Mouse (Mus musculus) small intestine, adult 2 months (tissue): ENCODE data around the gene Cc2d1a. TPM values are rescaled to one million over a fixed set of nuclear protein-coding genes. Genes with fewer than 3 reads are reported as not detected.

Source experiments
- H3K27ac ChIP-seq: fragments of 200-500 bp; 2 replicates; pipeline ENCODE4 v1.5.1; 2012; ENCODE audit warnings: low read depth, low read length, control low read depth, inconsistent platforms; ENCODE audit not compliant: insufficient read depth
- H3K27me3 ChIP-seq: fragments of 200-500 bp; 2 replicates; pipeline ENCODE4 v1.6.1; 2012; ENCODE audit warnings: mild to moderate bottlenecking, moderate library complexity, low read length, inconsistent platforms; ENCODE audit not compliant: control insufficient read depth, insufficient read depth
- H3K36me3 ChIP-seq: fragments of 200-500 bp; 2 replicates; pipeline ENCODE4 v1.6.1; 2012; ENCODE audit warnings: mild to moderate bottlenecking, low read length, control low read depth, inconsistent platforms; ENCODE audit not compliant: control insufficient read depth, insufficient read depth
- H3K4me1 ChIP-seq: fragments of 200-500 bp; 2 replicates; pipeline ENCODE4 v1.6.1; 2012; ENCODE audit warnings: low read length, inconsistent platforms, mixed read lengths; ENCODE audit not compliant: control insufficient read depth, insufficient read depth, insufficient read length
- H3K4me3 ChIP-seq: fragments of 200-500 bp; 2 replicates; pipeline ENCODE4 v1.5.1; 2012; ENCODE audit warnings: low read depth, mild to moderate bottlenecking, control low read depth, inconsistent platforms, low read length, moderate library complexity
- CTCF ChIP-seq: fragments of 200-500 bp; IDR thresholded peaks from 2 replicates; pipeline ENCODE4 v1.5.1; 2012; ENCODE audit warnings: low read depth, mild to moderate bottlenecking, control low read depth, inconsistent platforms, low read length, moderate library complexity, mixed read lengths; ENCODE audit not compliant: insufficient replicate concordance, insufficient read length; ENCODE audit errors: extremely low read depth
- POLR2A ChIP-seq: fragments of 200-500 bp; IDR thresholded peaks from 2 replicates; pipeline ENCODE4 v1.6.1; 2012; ENCODE audit warnings: low read depth, mild to moderate bottlenecking, control low read depth, inconsistent platforms, low read length, moderate library complexity
- WGBS: fragments of 180-500 bp; shearing (Covaris S2); methylation state at CpG from one replicate; pipeline ENCODE4 v1.1.7; 2018; 5-methylcytosine and 5-hydroxymethylcytosine counted together
- polyA plus RNA-seq: library from polyadenylated mRNA; depleted of rRNA; stranded (reverse); fragments of >200 nt; gene quantifications from 2 replicates; pipeline ENCODE4 v1.2.3, GENCODE M21; 2012

Cc2d1a gene
- polyA plus RNA-seq, 1 experiment, result 50.8 TPM

DNA sequence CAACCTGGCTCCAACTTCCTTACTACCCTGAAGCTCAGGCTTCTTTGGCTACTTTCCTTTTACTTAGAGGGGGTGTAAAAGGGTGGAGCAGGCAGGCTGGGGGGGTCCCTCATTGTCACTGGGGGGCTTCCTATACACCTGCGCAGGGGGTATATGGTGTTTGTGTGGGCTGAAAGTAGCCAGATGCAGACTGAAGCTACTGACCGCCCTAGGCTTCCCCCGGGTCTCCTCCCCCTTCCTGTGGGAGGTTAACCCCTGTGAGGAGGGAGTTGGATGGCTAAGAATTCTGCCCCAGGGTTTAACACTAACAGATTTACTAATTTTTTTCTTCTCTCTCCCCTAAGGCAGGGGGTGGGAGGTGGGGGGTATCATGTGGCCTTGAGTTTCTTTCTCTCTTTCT lies 28.8 kb upstream of the Cc2d1a start:
- TF ChIP-seq POLR2A (no peak), CTCF (no peak)
- no peak overlapping the region for H3K27ac ChIP-seq
- H3K27me3 ChIP-seq, result no peaks in the 10 kb centered on the region
- WGBS, result 41% methylated on average over 3 of the region's 3 CpGs
- H3K36me3 ChIP-seq, result no peaks in the 10 kb centered on the region
- H3K4me3 ChIP-seq, result no peak overlapping the region
- H3K4me1 ChIP-seq, result peaks cover 5% of the 10 kb centered on the region

DNA sequence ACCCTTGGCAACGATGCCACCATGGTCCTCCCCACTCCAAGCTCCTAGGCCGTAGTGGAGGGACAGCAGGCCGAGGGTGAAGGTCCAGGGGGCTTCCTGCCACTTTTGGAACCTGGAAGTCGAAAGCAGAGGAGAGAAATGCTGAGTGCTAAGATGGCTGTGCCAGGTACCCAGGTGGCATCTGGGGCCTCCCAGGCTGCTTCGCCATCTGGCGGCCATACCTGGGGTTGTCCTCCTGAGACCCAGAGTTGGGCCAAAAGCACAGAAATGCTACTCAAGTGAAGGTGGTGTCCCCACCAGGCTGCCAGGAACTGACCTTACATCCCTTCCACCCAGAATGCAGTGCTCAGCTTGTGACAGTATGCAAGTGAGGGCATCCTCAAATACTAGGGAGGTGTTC lies 26.1 kb upstream of the Cc2d1a start:
- H3K27ac ChIP-seq, result no peak overlapping the region
- H3K4me3 ChIP-seq, result no peak overlapping the region
- WGBS, result 58% methylated on average over 6 of the region's 6 CpGs
- H3K36me3 ChIP-seq, result no peaks in the 10 kb centered on the region
- TF ChIP-seq POLR2A, result no peak
- peak; percentile 68; the same call in 1 of the 2 replicates for TF ChIP-seq CTCF
- no peaks in the 10 kb centered on the region for H3K27me3 ChIP-seq
- H3K4me1 ChIP-seq, result no peaks in the 10 kb centered on the region

DNA sequence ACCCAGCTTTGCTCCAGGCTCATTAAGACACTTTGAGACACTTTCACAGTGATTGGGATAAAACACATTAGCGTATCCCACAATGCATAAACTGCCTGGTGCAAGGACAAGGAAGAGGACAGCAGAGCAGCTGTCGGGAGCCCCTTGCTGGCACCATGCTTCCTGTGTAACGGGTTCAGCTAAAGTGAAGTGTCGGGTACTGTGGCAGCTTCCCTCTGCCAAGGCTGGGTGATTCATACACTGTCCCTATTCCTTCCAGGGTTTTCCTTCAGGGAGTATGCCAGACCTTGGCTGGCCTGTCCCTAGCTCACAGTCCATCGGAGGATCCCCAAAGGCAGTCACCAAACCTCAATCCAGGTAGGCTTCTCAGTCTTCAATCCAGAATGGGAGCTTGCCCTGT lies 22.4 kb upstream of the Cc2d1a start:
- H3K27ac ChIP-seq, result no peak overlapping the region
- WGBS, result 86% methylated on average over 5 of the region's 5 CpGs
- H3K36me3 ChIP-seq, result no peaks in the 10 kb centered on the region
- H3K4me1 ChIP-seq, result no peaks in the 10 kb centered on the region
- TF ChIP-seq CTCF (no peak), POLR2A (no peak)
- no peak overlapping the region for H3K4me3 ChIP-seq
- no peaks in the 10 kb centered on the region for H3K27me3 ChIP-seq

DNA sequence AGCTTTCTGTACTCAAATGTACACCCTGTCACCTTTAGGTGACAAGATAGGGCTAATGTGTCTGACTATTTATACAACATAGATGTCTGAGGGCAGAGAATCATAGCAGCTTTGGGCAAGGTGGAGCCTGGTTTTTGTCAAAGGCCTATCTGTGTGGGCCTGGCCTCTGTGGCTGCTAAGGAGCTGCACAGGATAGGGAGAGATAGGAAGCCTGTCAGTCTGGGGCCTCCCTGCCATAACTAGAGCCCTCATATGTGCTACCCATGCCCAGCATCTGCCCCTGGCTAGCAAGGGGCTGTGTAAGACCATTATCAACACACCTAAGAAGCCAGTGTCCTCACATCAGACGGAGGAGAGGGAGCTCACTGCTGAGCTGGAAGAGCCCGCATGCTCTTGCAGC lies 20.0 kb upstream of the Cc2d1a start:
- TF ChIP-seq CTCF, result no peak
- TF ChIP-seq POLR2A, result no peak
- no peaks in the 10 kb centered on the region for H3K36me3 ChIP-seq
- H3K27ac ChIP-seq, result no peak overlapping the region
- H3K4me3 ChIP-seq, result no peak overlapping the region
- WGBS, result 94% methylated on average over 2 of the region's 2 CpGs
- no peaks in the 10 kb centered on the region for H3K27me3 ChIP-seq
- no peaks in the 10 kb centered on the region for H3K4me1 ChIP-seq

DNA sequence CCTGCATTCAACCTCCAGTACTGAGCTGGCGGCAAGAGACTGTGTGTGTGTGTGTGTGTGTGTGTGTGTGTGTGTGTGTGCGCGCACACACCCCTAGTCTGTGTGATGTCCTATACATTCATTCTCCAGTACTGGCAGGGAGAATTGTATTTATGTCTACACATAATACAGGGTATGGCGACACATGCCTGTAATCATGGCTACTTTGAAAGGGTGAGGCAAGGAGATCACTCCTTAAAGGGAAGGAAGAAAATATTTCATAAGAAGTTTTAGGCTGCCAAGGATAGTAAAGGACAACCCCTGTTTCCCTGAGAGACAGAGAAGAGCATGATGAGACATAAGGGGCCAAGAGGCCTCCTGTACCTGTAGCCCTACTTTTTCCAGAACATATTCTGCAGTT lies 9.9 kb upstream of the Cc2d1a start:
- Histone ChIP-seq H3K27me3 (no peaks in the 10 kb centered on the region), H3K27ac (no peak overlapping the region), H3K4me3 (no peak overlapping the region), H3K4me1 (no peaks in the 10 kb centered on the region), H3K36me3 (no peaks in the 10 kb centered on the region)
- TF ChIP-seq CTCF (no peak), POLR2A (no peak)
- WGBS, result 94% methylated on average over 4 of the region's 4 CpGs

DNA sequence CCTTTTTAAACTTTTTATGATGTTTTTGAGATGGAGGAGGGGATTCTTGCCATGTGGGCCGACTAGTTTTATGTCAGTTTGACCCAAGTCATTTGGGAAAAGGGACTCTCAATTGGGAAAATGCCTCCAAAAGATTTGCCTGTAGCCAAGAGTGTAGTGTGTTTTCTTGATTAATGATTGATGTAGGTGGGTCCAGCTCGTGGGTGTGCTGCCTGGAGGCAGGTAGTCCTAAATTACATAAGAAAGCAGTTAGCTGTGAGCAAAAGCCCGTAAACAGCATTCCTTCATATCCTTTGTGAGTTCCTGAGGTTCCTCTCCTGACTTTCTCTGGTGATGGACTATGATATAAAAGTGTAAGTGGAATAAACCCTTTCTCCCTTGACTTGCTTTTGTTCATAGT lies 1.4 kb upstream of the Cc2d1a start:
- TF ChIP-seq CTCF (no peak), POLR2A (no peak)
- Histone ChIP-seq H3K4me3 (no peak overlapping the region), H3K27me3 (no peaks in the 10 kb centered on the region), H3K4me1 (peaks cover 10% of the 10 kb centered on the region), H3K27ac (no peak overlapping the region), H3K36me3 (peaks cover 4% of the 10 kb centered on the region; the same call in 1 of the 2 replicates)
- WGBS, result 40% methylated on average over 3 of the region's 3 CpGs

DNA sequence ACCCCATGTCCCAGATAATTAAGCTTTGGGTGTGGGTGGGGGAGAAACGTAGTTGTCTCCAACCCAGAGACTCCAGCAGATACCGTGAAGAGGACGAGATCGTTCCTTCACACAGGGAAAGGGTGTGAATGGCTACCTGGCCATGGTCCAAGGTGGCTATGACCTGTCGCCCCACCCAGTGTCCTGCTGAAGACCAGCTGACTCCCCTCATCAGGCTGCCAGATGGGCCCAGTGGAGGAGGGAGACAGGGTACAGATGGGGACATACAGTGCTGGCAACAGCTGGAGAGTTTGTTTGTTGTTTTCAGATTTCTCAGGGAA lies 755 bp upstream of the Cc2d1a start:
- H3K27me3 ChIP-seq, result no peaks in the 10 kb centered on the region

DNA sequence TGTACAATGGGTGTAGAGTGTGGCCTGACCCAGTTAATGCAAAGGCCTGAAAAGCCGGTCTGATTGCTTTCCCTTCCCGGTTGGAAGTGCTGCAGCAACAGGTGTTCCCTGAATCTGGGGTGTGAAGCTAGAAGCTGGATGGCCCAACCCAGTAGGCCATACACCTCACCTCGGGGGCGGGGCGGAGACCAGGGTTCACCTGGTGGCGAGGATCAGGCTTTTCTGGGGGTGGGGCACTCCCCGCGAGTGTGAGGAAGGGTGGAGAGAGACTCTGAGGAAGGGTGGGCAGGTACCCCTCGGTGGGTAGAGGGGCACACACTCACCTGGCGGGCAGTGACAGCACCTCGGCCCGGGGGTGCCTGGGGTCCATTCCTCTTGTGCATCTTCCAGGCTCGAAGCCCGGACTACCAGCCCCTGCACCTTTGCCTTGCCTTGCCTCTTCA lies 391 bp downstream of the Cc2d1a start:
- TF ChIP-seq CTCF (no peak), POLR2A (0 out of 2 replicates have a peak, but pooled peaks have one; percentile 2)
- Histone ChIP-seq H3K4me3 (peak overlapping the region; percentile 76), H3K36me3 (peaks cover 21% of the 10 kb centered on the region), H3K27me3 (no peaks in the 10 kb centered on the region), H3K27ac (peak overlapping the region; percentile 96), H3K4me1 (peaks cover 10% of the 10 kb centered on the region)
- 1% methylated on average over 14 of the region's 14 CpGs for WGBS

More for the DNA sequence above, 755 bp upstream of the Cc2d1a start:
- Histone ChIP-seq H3K27ac (no peak overlapping the region), H3K36me3 (peaks cover 10% of the 10 kb centered on the region), H3K4me3 (no peak overlapping the region), H3K4me1 (peaks cover 10% of the 10 kb centered on the region)
- WGBS, result 74% methylated on average over 5 of the region's 5 CpGs
- TF ChIP-seq CTCF (no peak), POLR2A (no peak)
